Mouse (Mus musculus) embryonic facial prominence, embryonic 11.5 days (tissue): ENCODE data around the gene Clcn2. TPM values are rescaled to one million over a fixed set of nuclear protein-coding genes. Genes with fewer than 3 reads are reported as not detected.

Experiments
- ATAC-seq: fragments of 200-750 bp; cut with Nextera tagmentation; replicated peaks from 2 replicates; pipeline ENCODE4 v1.8.0; 2017; ENCODE audit warnings: low read depth; ENCODE audit not compliant: insufficient number of reproducible peaks, low FRiP score, low TSS enrichment
- DNase-seq: peaks from one replicate; pipeline ENCODE4 v3.0.0-alpha.2; 2015; ENCODE audit warnings: low spot score
- H3K27ac ChIP-seq: fragments of 300-500 bp; sonication (generic); replicated peaks from 2 replicates; pipeline ENCODE4 v1.5.1; 2014; ENCODE audit warnings: mild to moderate bottlenecking, low read depth, low read length, control low read depth
- H3K27me3 ChIP-seq: fragments of 300-500 bp; sonication (generic); 2 replicates; pipeline ENCODE4 v1.6.1; 2014; ENCODE audit warnings: mild to moderate bottlenecking, low read length, moderate library complexity, mixed read lengths; ENCODE audit not compliant: control insufficient read depth, insufficient read depth
- H3K36me3 ChIP-seq: fragments of 300-500 bp; sonication (generic); replicated peaks from 2 replicates; pipeline ENCODE4 v1.6.1; 2014; ENCODE audit warnings: low read depth, mild to moderate bottlenecking, low read length, moderate library complexity, mixed read lengths; ENCODE audit not compliant: control insufficient read depth, insufficient read depth
- H3K4me1 ChIP-seq: fragments of 300-500 bp; sonication (generic); 2 replicates; pipeline ENCODE4 v1.6.1; 2014; ENCODE audit warnings: low read length, mixed read lengths; ENCODE audit not compliant: control insufficient read depth, insufficient read depth
- H3K4me2 ChIP-seq: fragments of 300-500 bp; sonication (generic); 2 replicates; pipeline ENCODE4 v1.6.1; 2014; ENCODE audit warnings: low read depth, mild to moderate bottlenecking, control low read depth, low read length, moderate library complexity
- H3K4me3 ChIP-seq: fragments of 300-500 bp; sonication (generic); 2 replicates; pipeline ENCODE4 v1.5.1; 2014; ENCODE audit warnings: low read depth, low read length, control low read depth
- H3K9ac ChIP-seq: fragments of 300-500 bp; sonication (generic); replicated peaks from 2 replicates; pipeline ENCODE4 v1.6.1; 2014; ENCODE audit warnings: mild to moderate bottlenecking, control low read depth, low read length
- H3K9me3 ChIP-seq: fragments of 300-500 bp; sonication (generic); replicated peaks from 2 replicates; pipeline ENCODE4 v1.6.1; 2016; ENCODE audit warnings: mild to moderate bottlenecking, low read length, inconsistent platforms, mixed read lengths; ENCODE audit not compliant: control insufficient read depth
- WGBS: fragments of 180-500 bp; shearing (Covaris S2); extraction: QIAGEN DNeasy Blood & Tissue Kit; methylation state at CpG from one replicate; pipeline ENCODE4 v1.1.7; 2014; 5-methylcytosine and 5-hydroxymethylcytosine counted together
- polyA plus RNA-seq: library from polyadenylated mRNA; unstranded; fragments of >200 nt; fragmentation: Nextera tagmentation; extraction: Ambion mirVana; gene quantifications from 2 replicates; pipeline ENCODE4 v1.2.1, GENCODE M21; 2014

The Clcn2 gene
- polyA plus RNA-seq, 1 experiment from 2014 or later, result 13.0 TPM

DNA sequence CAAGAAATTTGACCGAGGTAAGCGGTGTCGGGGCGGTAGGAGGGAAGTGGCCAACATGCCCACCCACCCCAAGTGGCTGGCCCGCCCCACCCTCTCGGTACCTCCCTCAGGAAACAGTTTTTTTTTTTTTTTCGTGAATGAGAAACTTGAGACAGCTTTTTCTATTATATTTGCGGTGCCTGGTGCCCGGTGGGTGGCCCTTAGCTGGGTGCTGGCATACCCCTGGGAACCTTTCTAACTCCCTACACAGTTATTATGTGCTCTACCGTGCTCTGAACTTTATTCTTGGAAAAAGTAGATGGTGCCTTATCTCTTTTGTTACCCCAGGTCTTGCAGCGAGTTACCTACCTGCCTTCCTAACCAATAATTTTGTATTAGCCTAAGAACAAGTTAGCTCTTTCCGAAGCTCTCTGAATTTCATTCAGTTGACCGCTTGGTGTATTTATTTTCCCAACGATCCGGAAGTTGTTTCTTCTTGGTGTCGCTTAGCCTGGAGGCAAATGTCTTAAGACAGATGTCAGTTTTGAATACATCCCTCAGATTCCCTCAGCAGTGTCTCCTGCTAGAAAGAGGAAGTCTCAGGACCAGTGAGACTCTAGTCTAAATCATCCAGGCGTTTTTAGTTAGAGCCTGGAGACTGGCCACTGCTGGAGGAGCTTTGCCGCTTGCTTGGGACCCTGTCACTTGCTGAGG lies 578 bp upstream of the Clcn2 start:
- Histone ChIP-seq H3K4me2 (peak overlapping the region; percentile 89), H3K4me1 (peaks cover 4% of the 10 kb centered on the region; the same call in 1 of the 2 replicates), H3K27me3 (no peaks in the 10 kb centered on the region), H3K4me3 (peak overlapping the region; percentile 69), H3K9ac (peak overlapping the region; percentile 83), H3K27ac (peak overlapping the region; percentile 88), H3K36me3 (peaks cover under 1% of the 10 kb centered on the region; the same call in 1 of the 2 replicates), H3K9me3 (no peaks in the 10 kb centered on the region)
- peak; percentile 4; the same call in 1 of the 2 replicates for ATAC-seq
- DNase-seq, result peak; percentile 36
- 2% methylated on average over 18 of the region's 18 CpGs for WGBS

DNA sequence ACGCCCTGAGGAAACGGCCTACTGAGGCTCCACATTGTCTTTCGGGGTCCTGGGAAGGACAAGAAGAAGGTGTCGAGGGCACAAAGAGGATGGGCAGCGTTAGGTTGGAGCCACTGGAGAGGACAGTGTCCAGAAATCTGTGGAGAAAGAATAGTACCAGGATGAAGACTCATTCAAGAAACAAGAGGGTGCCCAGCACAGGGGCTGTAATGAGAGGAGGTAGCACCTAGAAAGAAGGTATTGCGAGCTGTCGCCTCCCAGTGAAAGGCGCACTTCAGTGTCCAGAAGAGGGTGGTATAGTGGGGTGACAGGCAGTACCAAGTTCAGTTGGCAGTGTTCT lies 735 bp downstream of the Clcn2 start:
- Histone ChIP-seq H3K36me3 (peaks cover 3% of the 10 kb centered on the region; the same call in 1 of the 2 replicates), H3K27ac (peak overlapping the region; percentile 88), H3K4me2 (peak overlapping the region; percentile 89), H3K9ac (peak overlapping the region; percentile 83), H3K4me3 (peak overlapping the region; percentile 69), H3K4me1 (peaks cover 4% of the 10 kb centered on the region; the same call in 1 of the 2 replicates), H3K9me3 (no peaks in the 10 kb centered on the region), H3K27me3 (no peaks in the 10 kb centered on the region)
- DNase-seq (no peak), ATAC-seq (0 out of 2 replicates have a peak, but pooled peaks have one; percentile 4)
- WGBS, result under 1% methylated on average over 8 of the region's 8 CpGs

DNA sequence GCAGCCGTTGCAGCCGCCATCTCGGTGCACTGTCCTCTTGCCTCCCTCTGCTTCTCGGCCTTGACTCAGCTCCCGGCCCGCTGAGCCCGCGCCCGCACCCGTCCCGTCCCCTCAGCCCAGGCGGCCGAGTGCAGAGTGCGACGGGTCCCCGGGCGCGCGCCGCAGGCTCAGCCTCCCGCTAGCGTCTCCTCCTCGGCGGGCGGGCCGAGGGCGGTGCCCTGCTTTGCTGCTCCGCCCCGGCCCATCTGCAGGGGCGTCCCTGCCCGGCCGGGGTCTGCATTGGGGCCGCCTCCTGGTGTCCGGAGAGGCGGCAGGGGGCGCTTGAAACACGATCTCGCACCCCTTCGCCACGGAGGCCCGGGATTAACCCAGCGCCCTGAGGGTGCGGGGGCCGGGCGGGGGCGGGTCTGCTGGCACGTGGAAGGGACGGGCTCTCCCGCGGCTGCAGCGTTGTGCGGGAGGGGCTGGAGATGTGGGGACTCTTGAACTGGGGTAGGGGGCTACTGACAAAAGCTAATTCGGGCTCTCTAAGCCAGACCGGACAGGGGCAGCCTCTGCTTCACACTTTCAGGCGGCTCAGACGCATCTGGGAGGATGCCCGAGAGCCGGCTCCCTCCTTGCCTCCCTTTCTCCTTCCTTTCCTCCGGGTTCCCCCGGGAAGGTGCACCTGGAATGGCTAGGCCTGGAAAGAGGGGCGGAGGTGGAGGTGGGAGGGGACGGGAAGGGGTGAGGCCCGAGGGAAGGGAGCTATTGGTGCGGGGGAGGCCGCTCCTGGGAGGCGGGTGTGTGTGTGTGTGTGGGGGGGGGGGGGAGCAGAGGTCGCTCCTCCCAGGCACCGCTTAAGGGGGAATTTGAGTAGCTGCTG lies 1.3 kb downstream of the Clcn2 start:
- peak overlapping the region; percentile 89 for H3K4me2 ChIP-seq
- peaks cover 3% of the 10 kb centered on the region; the same call in 1 of the 2 replicates for H3K36me3 ChIP-seq
- H3K27me3 ChIP-seq, result no peaks in the 10 kb centered on the region
- H3K9me3 ChIP-seq, result no peaks in the 10 kb centered on the region
- DNase-seq, result peak; percentile 93
- peak overlapping the region; percentile 69 for H3K4me3 ChIP-seq
- peak; percentile 90 for ATAC-seq
- H3K4me1 ChIP-seq, result peaks cover 4% of the 10 kb centered on the region; the same call in 1 of the 2 replicates
- H3K9ac ChIP-seq, result peak overlapping the region; percentile 83
- 0% methylated on average over 51 of the region's 68 CpGs for WGBS
- peak overlapping the region; percentile 88 for H3K27ac ChIP-seq

DNA sequence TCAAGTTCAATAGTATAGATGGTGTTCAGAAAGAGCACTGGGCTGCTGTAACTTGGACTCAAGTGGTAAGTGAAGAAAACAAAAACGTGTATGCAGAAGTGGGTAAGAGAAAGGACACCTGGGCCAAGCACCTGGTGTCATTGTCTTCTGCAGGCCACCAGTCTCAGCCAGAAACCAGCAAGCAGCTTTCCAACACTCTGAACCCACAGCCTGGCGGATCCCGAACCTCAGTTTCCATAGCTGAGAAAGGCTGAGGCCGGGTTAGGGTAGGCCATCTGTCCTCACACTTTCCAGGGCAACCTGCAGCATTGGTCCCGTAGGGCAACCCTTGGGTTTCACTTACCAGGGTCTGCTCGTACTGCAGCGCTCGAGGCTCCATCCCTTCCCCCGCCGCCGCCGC lies 2.0 kb downstream of the Clcn2 start:
- no peak; the same call in 1 of the 2 replicates for ATAC-seq
- H3K4me3 ChIP-seq, result peak overlapping the region; percentile 69
- H3K9me3 ChIP-seq, result no peaks in the 10 kb centered on the region
- H3K36me3 ChIP-seq, result peaks cover 3% of the 10 kb centered on the region; the same call in 1 of the 2 replicates
- under 1% methylated on average over 12 of the region's 12 CpGs for WGBS
- peaks cover 4% of the 10 kb centered on the region; the same call in 1 of the 2 replicates for H3K4me1 ChIP-seq
- peak overlapping the region; percentile 83 for H3K9ac ChIP-seq
- no peaks in the 10 kb centered on the region for H3K27me3 ChIP-seq
- peak overlapping the region; percentile 88 for H3K27ac ChIP-seq
- DNase-seq, result no peak
- H3K4me2 ChIP-seq, result peak overlapping the region; percentile 89

DNA sequence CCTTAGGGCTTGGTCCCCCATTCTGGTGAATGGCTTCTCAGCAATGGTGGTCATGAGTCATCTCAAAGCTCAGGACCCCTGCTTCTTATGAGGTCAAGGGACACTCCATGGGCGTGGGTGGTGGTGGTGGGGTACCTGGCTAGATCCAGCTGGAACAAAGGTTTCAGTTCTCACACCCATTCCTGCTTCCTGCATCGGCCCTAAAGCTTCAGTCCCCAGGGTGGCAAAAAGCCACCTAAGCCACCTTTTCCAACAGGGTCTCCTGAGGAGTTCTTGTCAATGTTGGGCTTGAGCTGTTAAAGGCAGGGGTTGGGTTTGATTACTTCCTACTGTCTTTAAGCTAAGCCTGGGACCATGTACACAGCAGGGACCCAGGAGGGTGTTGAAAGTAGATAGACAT lies 2.4 kb downstream of the Clcn2 start:
- H3K9ac ChIP-seq, result peak overlapping the region; percentile 83; the same call in 1 of the 2 replicates
- peaks cover 4% of the 10 kb centered on the region; the same call in 1 of the 2 replicates for H3K4me1 ChIP-seq
- 0 out of 2 replicates have a peak, but pooled peaks cover 3% of the 10 kb centered on the region for H3K36me3 ChIP-seq
- peak overlapping the region; percentile 89 for H3K4me2 ChIP-seq
- peak overlapping the region; percentile 69 for H3K4me3 ChIP-seq
- DNase-seq, result no peak
- no peaks in the 10 kb centered on the region for H3K27me3 ChIP-seq
- ATAC-seq, result no peak
- 46% methylated on average over 2 of the region's 2 CpGs for WGBS
- H3K9me3 ChIP-seq, result no peaks in the 10 kb centered on the region
- no peak overlapping the region for H3K27ac ChIP-seq

DNA sequence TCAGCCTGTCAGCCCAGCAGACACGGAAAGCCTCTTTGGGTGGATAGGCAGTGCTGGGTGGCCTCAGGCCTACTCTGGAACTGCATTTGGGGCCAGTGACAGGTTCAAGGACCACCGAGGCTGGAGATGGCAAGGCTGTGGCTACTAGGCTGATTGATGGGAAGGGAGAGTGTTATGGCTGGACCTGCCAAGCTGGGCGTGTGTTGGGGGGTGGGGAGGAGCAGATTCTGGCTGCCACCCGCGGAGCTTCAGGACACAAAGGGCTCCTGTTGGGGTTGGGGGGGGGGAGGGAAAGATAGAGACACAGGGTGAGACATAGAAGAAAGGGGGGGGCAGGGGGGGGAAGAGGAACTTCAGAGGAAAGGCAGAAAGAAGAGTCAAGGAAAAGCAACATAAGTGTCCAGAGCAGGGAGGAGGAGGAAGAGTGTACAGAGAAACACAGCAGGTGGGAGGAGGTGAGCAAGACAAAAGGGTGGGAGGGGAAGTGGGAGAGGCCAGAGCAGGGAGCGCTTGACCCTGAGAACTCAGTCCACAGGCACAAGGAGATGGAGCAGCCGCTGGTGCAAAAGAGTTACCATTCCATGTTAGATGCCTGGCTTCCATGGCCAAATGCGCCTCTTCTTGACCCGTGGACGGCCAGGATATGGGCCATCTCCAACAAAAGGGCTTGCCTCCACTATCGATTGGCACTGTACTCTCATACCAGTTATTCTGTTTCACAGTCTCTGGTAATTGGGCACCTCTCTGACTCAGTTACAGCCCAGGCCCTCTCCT lies 3.1 kb downstream of the Clcn2 start:
- Histone ChIP-seq H3K4me1 (peaks cover 4% of the 10 kb centered on the region; the same call in 1 of the 2 replicates), H3K9ac (no peak overlapping the region), H3K4me3 (peak overlapping the region; percentile 69), H3K27ac (no peak overlapping the region), H3K4me2 (peak overlapping the region; percentile 89), H3K9me3 (no peaks in the 10 kb centered on the region), H3K27me3 (no peaks in the 10 kb centered on the region), H3K36me3 (0 out of 2 replicates have a peak, but pooled peaks cover 3% of the 10 kb centered on the region)
- WGBS, result 31% methylated on average over 11 of the region's 11 CpGs
- ATAC-seq (no peak), DNase-seq (no peak)

DNA sequence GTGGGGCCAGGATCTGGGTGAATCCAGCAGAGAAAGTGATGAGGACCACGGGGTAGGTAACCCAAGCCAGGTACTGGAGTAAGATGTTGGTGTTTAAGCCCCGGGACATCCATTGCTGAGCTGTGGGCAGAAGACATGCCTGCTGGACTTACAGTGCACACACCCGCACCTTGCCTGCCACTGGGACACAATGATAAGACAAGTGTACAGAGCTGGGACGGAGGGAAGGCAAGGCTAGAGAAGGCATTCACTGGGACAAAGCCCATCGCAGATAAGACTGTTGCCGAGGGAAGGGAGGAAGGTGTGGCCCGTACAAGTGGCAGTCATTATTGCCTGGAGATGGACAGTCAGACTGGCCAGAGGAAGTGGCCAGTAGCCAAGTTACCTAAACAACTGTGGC lies 4.7 kb downstream of the Clcn2 start:
- H3K27me3 ChIP-seq, result no peaks in the 10 kb centered on the region
- no peak overlapping the region for H3K4me3 ChIP-seq
- peaks cover 4% of the 10 kb centered on the region; the same call in 1 of the 2 replicates for H3K4me1 ChIP-seq
- no peak for DNase-seq
- 88% methylated on average over 7 of the region's 7 CpGs for WGBS
- no peak overlapping the region for H3K9ac ChIP-seq
- H3K4me2 ChIP-seq, result no peak overlapping the region
- H3K9me3 ChIP-seq, result no peaks in the 10 kb centered on the region
- ATAC-seq, result no peak
- H3K36me3 ChIP-seq, result peaks cover 3% of the 10 kb centered on the region; the same call in 1 of the 2 replicates
- H3K27ac ChIP-seq, result no peak overlapping the region
